Mouse (Mus musculus) lung, adult 2 months (tissue): Measurements from ENCODE around the gene Eif2b5. TPM values are rescaled to one million over a fixed set of nuclear protein-coding genes. Genes with fewer than 3 reads are reported as not detected.

Source experiments
- DNase-seq: peaks from one replicate; pipeline ENCODE4 v3.0.0; 2022
- H3K4me1 ChIP-seq: fragments of 200-500 bp; 2 replicates; pipeline ENCODE4 v1.6.1; 2011; ENCODE audit warnings: low read length; ENCODE audit not compliant: control insufficient read depth, insufficient read depth
- H3K4me3 ChIP-seq: fragments of 200-500 bp; replicated peaks from 2 replicates; pipeline ENCODE3; 2011; ENCODE audit warnings: low read depth, mild to moderate bottlenecking, control low read depth, low read length; ENCODE audit errors: extremely low read depth
- CTCF ChIP-seq: fragments of 200-500 bp; IDR thresholded peaks from 2 replicates; pipeline ENCODE4 v1.5.1; 2011; ENCODE audit warnings: mild to moderate bottlenecking, low read length, control low read depth; ENCODE audit not compliant: insufficient read depth
- POLR2A ChIP-seq: fragments of 200-500 bp; IDR thresholded peaks from 2 replicates; pipeline ENCODE4 v1.6.1; 2011; ENCODE audit warnings: low read depth, mild to moderate bottlenecking, control low read depth, low read length, borderline replicate concordance; ENCODE audit errors: extremely low read depth
- WGBS: fragments of 180-500 bp; shearing (Covaris S2); methylation state at CpG from one replicate; pipeline ENCODE4 v1.1.7; 2018; 5-methylcytosine and 5-hydroxymethylcytosine counted together
- polyA plus RNA-seq: library from polyadenylated mRNA; depleted of rRNA; stranded (reverse); fragments of >200 nt; gene quantifications from 2 replicates; pipeline ENCODE4 v1.2.3, GENCODE M21; 2012

Gene Eif2b5
- polyA plus RNA-seq, 1 experiment, result 24.7 TPM

DNA sequence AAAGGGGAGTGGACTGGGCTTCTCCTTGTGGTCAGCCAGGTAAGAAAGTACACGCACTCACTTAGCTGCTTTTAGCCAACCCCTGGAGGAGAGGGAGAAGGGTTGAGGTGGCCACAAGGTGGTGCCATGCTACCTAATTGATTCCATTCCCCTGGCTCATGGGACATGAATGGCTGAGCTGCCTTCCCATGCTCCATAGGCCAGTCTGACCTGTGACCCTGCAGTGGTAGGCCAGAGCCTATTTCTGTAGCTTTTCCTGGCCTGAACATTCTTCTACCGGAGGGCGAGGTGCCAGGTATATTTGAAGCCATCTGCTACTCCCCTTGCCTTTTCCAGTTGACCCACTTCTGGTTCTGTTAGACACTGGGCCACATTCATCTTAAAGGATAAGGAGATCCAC is 10.7 kb downstream of the Eif2b5 start:
- H3K4me1 ChIP-seq, result no peaks in the 10 kb centered on the region
- peak; percentile 39 for DNase-seq
- TF ChIP-seq POLR2A, result 0 out of 2 replicates have a peak, but pooled peaks have one; percentile 7
- peak; percentile 65 for TF ChIP-seq CTCF
- H3K4me3 ChIP-seq, result no peak overlapping the region
- WGBS, result 88% methylated on average over 3 of the region's 3 CpGs

DNA sequence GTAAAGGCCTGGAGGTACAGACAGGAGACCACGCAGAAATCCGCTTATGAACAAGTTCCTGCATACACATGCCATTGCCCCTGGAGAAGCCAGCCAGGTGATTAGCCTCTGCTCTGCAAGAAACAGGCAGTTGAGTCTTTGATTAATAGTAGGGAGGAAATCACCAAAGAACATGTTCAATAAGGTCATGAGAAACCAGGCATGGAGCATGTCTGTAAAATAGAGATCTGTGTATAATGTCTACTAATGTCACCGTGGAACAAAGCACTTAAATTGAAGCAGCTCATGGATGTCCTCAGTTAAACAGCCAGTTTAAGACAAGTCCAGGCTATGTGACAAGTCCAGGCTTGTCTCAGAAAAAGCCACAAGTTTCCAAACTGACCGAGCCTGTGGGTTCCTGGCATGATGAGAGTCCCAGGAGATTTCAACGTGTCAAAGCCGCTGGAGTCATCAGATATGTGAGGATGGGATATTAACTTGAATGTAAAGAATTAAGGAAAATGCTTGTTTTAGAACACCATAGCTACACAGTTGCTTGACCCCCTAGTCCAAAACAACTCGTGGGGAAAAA is 12.7 kb downstream of the Eif2b5 start:
- DNase-seq, result no peak
- 86% methylated on average over 7 of the region's 7 CpGs for WGBS
- Histone ChIP-seq H3K4me3 (no peak overlapping the region), H3K4me1 (peaks cover 2% of the 10 kb centered on the region; the same call in 1 of the 2 replicates)
- no peak for TF ChIP-seq CTCF
- TF ChIP-seq POLR2A, result no peak

DNA sequence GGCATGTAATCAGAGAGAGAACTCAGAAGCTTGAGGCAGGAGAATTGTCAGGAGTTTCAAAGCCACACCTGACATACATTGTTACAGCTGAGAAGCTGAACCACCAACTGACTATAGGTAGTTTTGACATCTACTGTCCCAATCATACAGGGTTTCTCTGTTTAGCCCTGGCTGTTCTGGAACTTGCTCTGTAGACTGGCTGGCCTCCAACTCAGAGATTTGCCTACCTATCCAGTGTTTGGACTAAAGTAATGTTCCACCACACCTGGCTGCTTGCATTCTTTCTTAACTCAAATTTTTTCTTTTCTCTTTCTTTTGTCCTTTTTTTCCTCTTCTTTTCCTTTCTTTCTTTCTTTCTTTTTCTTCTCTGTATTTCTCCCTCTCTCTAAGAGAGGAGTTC is 17.4 kb downstream of the Eif2b5 start:
- H3K4me3 ChIP-seq, result no peak overlapping the region
- no peak for DNase-seq
- H3K4me1 ChIP-seq, result peaks cover 6% of the 10 kb centered on the region
- TF ChIP-seq CTCF (no peak), POLR2A (no peak)

DNA sequence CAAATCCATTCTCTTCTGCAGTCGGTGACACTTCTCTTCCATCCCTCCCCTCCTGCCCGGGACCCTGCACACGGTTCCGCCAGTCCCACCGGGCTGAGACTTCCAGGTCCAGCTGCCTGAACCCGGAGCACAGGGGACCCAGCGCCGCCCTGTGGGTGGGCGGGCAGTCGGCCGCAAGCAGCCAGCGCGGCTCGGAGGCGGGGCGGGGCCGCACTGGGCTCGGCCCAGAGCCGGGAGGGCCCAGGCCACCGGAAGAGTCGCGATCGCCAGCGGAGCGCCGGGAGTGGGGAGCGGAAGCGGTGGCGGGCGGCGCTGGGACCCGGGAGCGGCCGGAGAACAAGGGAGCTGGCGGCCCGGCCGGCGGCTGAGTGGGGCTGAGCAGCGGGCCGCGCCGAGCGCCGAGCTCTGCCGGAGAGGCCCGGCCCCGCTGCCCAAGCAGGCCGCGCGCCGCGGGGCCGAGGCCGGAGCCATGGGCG is 18.1 kb downstream of the Eif2b5 start, which contains the start of gene Dvl3:
Gene Dvl3 (plus strand): TSS at position 257 of the 476 bp plus-strand sequence.
- Histone ChIP-seq H3K4me1 (peaks cover 6% of the 10 kb centered on the region), H3K4me3 (peak within 1 kb of the TSS; percentile 93)
- peak; percentile 53 for TF ChIP-seq POLR2A
- TF ChIP-seq CTCF, result no peak
- peak; percentile 85 for DNase-seq
- WGBS, result 1% methylated on average over 54 of the region's 55 CpGs

DNA sequence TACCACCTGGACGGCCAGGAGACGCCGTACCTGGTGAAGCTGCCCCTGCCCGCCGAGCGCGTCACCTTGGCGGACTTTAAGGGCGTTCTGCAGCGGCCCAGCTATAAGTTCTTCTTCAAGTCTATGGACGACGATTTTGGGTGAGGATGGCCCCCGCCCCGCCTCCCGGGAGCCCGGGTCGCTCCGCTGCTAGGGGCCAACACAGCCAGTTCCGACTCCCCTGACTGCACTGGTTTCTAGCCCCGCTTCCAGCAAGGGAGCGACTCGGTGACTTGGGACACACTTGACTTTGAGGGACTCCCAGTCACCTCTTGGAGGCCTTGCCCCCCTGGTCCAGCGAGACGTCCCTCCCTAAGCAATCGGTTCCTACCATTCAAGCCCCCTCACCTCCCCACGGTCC is 18.6 kb downstream of the Eif2b5 start:
- DNase-seq, result peak; percentile 57
- WGBS, result under 1% methylated on average over 26 of the region's 26 CpGs
- Histone ChIP-seq H3K4me1 (peaks cover 6% of the 10 kb centered on the region), H3K4me3 (peak overlapping the region; percentile 93)
- TF ChIP-seq POLR2A (no peak), CTCF (no peak)

DNA sequence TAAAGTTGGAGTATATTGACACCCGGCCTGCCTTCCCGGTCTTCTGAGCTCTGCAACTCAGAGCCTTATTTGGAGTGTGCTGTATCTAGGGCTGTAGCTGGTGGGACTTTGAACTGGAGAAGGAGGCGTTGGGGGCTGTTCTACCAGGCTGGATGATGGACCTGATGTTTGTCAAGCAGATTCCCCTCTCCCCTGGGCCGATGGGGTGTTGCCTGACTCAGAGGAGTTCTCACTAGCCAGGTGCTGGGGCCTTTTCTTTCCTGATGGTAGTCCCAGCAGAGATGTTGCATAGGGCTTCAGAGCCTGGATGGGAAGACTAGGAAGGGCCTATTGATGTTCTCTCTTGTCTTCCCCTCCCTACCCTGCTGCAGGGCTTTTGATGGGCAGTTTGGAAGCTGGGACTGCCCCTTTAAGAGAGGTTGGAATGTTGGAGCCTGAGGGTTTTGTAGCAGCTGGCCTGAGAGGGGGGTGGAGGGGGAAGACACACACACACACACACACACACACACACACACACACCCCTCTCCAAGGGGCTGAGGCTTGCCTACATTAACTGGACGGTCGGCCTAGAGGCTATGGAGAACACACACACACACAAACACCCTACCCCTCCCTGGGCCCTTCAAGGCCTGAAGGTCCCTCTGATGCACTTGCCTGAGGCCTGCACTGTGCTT is 19.2 kb downstream of the Eif2b5 start:
- 8% methylated on average over 6 of the region's 6 CpGs for WGBS
- H3K4me1 ChIP-seq, result peaks cover 6% of the 10 kb centered on the region
- no peak for TF ChIP-seq POLR2A
- TF ChIP-seq CTCF, result no peak
- H3K4me3 ChIP-seq, result peak overlapping the region; percentile 93
- DNase-seq, result peak; percentile 18

DNA sequence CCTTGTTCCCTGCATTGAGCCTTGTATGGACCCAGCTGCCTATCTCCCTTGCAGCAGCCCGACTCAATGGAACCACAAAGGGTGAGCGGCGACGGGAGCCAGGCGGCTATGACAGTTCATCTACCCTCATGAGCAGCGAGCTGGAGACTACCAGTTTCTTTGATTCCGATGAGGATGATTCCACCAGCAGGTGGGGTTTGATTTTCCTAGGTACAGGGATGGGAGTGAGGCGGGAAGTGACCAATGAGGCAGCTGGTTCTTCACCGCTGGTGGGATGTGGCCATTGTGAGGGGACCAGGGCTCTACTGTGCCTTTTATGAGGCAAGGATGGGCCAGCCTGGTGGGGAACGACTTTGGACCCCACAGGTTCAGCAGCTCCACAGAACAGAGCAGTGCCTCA is 25.3 kb downstream of the Eif2b5 start:
- Histone ChIP-seq H3K4me3 (no peak overlapping the region), H3K4me1 (no peaks in the 10 kb centered on the region)
- no peak for DNase-seq
- WGBS, result 79% methylated on average over 10 of the region's 10 CpGs
- TF ChIP-seq POLR2A, result no peak
- TF ChIP-seq CTCF, result no peak

DNA sequence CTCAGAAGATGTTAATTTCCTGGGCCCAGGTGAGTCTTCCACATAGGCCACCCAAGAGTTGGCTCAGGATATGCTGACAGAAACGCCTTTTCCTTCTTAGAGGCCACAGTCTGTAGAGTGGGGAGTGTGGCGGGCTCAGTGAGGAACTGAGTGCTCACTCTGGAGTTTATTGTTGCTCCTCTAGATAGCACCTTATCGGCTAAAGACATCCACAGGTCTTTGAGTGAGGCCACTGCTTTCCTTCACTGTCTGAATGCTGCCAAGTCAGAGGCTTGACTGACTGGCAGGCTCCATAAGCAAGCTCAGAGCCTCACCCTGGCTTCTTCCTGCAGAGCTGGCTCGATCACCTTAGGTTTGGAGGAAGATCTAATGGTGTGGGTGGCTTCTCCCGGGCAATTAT is 30.2 kb downstream of the Eif2b5 start:
- Histone ChIP-seq H3K4me3 (no peak overlapping the region), H3K4me1 (no peaks in the 10 kb centered on the region)
- no peak for DNase-seq
- TF ChIP-seq POLR2A (no peak), CTCF (no peak)
- 78% methylated on average over 5 of the region's 5 CpGs for WGBS

DNA sequence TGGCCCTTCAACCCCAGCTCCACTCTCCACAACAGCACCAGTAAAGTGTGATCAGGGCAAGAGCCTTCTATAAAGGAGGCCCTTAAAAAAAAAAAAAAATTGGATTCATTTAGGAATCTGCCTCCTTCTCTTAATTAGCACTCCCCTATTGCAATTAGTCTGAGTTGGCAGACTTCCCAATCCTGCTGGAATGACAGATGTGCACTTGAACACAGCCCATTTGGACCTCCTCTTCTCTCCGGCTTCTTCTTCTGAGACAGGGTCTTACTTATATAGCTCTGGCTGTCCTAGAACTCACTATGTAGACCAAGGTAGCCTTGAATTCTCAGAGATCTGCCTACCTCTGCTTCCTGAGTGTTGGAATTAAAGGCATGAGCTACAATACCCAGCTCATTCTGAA is 30.8 kb downstream of the Eif2b5 start:
- TF ChIP-seq POLR2A, result no peak
- no peak for TF ChIP-seq CTCF
- Histone ChIP-seq H3K4me1 (no peaks in the 10 kb centered on the region), H3K4me3 (no peak overlapping the region)
- DNase-seq, result no peak
- WGBS, result 59% methylated on average over 1 of the region's 1 CpGs

DNA sequence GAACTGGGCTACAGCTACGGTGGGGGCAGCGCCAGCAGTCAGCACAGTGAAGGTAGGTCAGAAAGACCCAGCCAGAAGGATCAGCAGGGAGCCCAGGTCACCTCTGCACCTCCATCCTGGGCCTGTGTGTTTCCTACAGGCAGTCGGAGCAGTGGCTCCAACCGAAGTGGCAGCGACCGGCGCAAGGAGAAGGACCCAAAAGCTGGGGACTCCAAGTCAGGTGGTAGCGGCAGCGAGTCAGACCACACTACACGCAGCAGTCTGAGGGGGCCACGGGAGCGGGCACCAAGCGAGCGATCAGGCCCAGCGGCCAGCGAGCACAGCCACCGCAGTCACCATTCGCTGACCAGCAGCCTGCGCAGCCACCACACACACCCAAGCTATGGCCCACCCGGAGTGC is 32.3 kb downstream of the Eif2b5 start:
- TF ChIP-seq CTCF, result no peak
- no peak for TF ChIP-seq POLR2A
- no peak overlapping the region for H3K4me3 ChIP-seq
- 96% methylated on average over 20 of the region's 20 CpGs for WGBS
- DNase-seq, result no peak
- H3K4me1 ChIP-seq, result no peaks in the 10 kb centered on the region
